Mouse (Mus musculus): Measurements from ENCODE around the gene Nrde2. TPM values are rescaled to one million over a fixed set of nuclear protein-coding genes. Genes with fewer than 3 reads are reported as not detected.

Nrde2 gene
- polyA plus RNA-seq, 1 experiment from 2014 or later = 16.2 TPM

DNA sequence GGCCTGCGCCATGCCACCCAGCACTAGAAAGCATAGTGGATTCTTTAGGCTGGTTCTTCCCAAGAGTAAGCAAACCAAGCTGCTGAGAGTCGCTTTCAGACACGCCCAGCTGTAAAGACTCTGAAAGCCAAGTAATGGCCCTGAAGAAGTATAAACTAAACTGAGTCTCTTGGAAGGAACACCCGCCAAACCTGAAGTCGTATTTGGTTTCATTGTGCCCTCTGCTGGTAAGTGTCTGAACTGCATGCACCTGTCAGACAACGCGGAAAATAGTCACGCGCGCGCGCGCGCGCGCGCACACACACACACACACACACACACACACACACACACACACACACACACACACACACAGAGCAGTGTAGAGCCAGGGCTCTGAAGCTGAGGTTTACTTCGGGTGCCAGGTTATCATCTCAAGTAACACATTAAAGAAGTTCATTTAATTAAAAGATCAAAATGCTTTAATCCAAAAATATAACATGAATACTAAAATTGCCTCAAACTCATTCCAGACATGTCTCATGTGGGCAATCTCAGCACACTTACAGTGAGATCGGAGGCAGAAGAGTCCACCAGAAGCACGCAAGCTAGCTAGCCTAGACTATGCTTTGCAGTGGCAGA is 53.1 kb downstream of the Nrde2 start:
- WGBS = 14% methylated on average over 20 of the region's 20 CpGs
- peak; percentile 77 for DNase-seq (ENCODE audit: low spot score)
- no peaks in the 10 kb centered on the region for H3K9me3 ChIP-seq
- H3K27ac ChIP-seq (replicated peaks) = no peak overlapping the region
- H3K4me3 ChIP-seq = no peak overlapping the region
- H3K36me3 ChIP-seq (replicated peaks) = peaks cover 2% of the 10 kb centered on the region
- H3K27me3 ChIP-seq (replicated peaks; ENCODE audit: low read depth, poor library complexity, severe bottlenecking) = no peaks in the 10 kb centered on the region
- H3K4me1 ChIP-seq = peaks cover 25% of the 10 kb centered on the region

DNA sequence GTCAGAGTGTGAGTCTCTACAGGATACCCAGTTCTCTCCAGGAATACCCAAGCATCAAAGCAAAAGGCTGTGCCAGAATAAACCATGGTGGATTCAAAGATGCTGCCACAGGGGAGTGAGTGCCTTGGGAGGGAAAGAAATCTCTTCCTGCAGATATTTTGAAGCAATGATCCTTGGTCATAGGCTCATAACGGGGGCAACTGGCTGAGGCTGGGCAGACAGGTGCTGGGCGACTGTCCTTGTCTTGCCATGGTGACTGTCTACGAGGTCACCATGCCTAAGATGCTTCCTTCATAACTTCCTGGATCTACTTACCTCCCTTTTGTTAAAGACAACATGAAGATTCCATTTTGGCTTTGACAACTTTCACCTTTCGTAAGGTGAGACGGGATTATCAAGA is 54.9 kb downstream of the Nrde2 start:
- Histone ChIP-seq H3K9me3 (no peaks in the 10 kb centered on the region), H3K4me3 (no peak overlapping the region), H3K27me3 (replicated peaks; ENCODE audit: low read depth, poor library complexity, severe bottlenecking) (no peaks in the 10 kb centered on the region), H3K27ac (replicated peaks) (no peak overlapping the region), H3K4me1 (peaks cover 18% of the 10 kb centered on the region), H3K36me3 (replicated peaks) (no peaks in the 10 kb centered on the region)
- 86% methylated on average over 5 of the region's 5 CpGs for WGBS
- no peak for DNase-seq (ENCODE audit: low spot score)

DNA sequence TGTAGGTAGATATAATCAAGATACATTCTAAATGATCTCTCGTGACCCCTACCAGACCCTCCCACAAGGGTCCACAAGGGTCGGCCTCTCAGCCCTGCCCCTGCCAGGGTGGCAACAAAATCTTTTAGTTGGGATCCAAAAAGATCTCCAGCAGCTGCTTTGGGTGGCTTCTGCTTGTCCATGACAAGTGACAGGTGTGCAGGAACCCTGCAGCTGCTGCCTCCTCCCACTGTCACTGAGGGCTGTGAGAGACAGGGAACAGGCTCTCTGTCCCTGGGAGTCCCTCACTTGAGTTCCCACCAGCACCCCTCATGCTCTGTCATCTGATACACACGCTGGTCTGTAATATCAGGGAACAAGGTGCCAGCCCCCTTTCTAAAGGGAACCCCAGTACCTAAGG is 57.8 kb downstream of the Nrde2 start:
- Histone ChIP-seq H3K9me3 (no peaks in the 10 kb centered on the region), H3K27me3 (replicated peaks; ENCODE audit: low read depth, poor library complexity, severe bottlenecking) (no peaks in the 10 kb centered on the region), H3K36me3 (replicated peaks) (no peaks in the 10 kb centered on the region), H3K4me3 (no peak overlapping the region), H3K4me1 (peaks cover 6% of the 10 kb centered on the region; the same call in 1 of the 2 replicates), H3K27ac (replicated peaks) (no peak overlapping the region)
- DNase-seq (ENCODE audit: low spot score) = no peak
- 81% methylated on average over 3 of the region's 3 CpGs for WGBS

DNA sequence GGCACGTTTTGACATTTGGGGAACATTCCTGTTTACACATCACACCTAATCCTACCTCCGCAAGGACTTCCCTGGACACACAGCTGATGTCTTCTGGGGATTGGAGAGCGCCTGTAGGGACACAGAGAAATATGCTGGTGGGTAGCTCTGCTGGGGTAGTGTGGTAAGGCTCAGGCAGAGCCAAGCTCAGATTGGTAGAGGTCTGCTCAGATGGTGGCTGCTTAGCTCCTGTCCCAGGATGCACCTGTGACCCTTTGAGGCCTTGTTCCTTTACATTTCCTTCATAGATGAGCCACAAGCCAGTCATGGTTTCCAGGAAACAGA is 58.8 kb downstream of the Nrde2 start:
- 63% methylated on average over 3 of the region's 3 CpGs for WGBS
- no peak overlapping the region for H3K27ac ChIP-seq (replicated peaks)
- H3K36me3 ChIP-seq (replicated peaks) = no peaks in the 10 kb centered on the region
- no peaks in the 10 kb centered on the region for H3K9me3 ChIP-seq
- no peaks in the 10 kb centered on the region for H3K27me3 ChIP-seq (replicated peaks; ENCODE audit: low read depth, poor library complexity, severe bottlenecking)
- 0 out of 2 replicates have a peak, but pooled peaks cover 3% of the 10 kb centered on the region for H3K4me1 ChIP-seq
- no peak overlapping the region for H3K4me3 ChIP-seq
- DNase-seq (ENCODE audit: low spot score) = no peak

DNA sequence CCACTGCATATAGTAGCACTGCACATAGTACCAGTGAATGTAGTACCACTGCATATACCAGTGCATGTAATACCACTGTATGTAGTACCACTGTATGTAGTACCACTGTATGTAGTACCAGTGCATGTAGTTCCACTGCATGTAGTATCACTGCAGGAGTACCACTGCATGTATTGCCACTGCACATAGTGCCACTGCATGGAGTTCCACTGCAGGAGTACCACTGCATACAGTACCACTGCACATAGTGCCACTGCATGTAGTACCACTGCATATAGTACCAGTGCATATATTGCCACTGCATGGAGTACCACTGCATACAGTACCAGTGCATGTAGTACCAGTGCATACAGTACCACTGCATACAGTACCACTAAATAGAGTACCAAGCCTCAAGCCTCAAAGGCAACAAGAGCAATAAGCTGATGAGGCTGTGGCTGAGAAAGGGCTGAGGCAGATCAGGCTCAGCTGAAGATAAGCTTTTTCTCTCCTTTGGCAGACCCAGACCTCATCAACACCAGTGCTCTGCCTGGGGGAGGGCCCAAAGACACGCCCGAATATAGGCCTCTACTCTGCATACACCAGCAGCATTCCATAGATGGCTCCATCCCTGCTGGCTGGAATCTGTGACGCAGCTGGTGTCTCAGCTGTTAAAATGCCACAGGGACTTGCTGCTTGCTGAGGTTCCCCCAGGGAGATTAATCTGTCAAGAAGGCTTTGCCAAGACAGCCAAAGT is 59.3 kb downstream of the Nrde2 start:
- WGBS = 60% methylated on average over 3 of the region's 3 CpGs
- Histone ChIP-seq H3K27ac (replicated peaks) (no peak overlapping the region), H3K4me1 (0 out of 2 replicates have a peak, but pooled peaks cover 3% of the 10 kb centered on the region), H3K36me3 (replicated peaks) (no peaks in the 10 kb centered on the region), H3K27me3 (replicated peaks; ENCODE audit: low read depth, poor library complexity, severe bottlenecking) (no peaks in the 10 kb centered on the region), H3K4me3 (no peak overlapping the region), H3K9me3 (no peaks in the 10 kb centered on the region)
- DNase-seq (ENCODE audit: low spot score) = no peak

DNA sequence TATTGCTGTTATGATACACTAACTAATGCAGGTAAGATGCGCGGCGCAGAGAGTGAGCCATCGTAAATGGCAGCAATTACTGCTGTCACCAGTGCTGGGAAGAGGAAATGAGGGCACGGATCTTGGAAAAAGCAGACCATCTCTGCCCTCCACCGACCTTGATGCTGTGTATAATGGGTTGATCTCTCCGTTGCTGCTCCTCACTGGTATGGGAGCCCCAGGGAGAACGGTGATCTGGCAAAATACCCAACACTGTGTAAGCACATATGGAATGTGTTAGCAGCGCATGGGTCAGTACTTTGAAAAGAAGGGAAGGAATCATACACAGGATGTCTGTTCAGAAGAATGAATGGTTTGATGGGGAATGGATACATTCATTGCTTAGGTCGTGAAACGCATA is 66.4 kb downstream of the Nrde2 start:
- Histone ChIP-seq H3K27ac (replicated peaks) (no peak overlapping the region), H3K4me3 (no peak overlapping the region), H3K9me3 (no peaks in the 10 kb centered on the region), H3K27me3 (replicated peaks; ENCODE audit: low read depth, poor library complexity, severe bottlenecking) (no peaks in the 10 kb centered on the region), H3K36me3 (replicated peaks) (no peaks in the 10 kb centered on the region), H3K4me1 (peaks cover 11% of the 10 kb centered on the region)
- 52% methylated on average over 11 of the region's 11 CpGs for WGBS
- DNase-seq (ENCODE audit: low spot score) = peak; percentile 30

DNA sequence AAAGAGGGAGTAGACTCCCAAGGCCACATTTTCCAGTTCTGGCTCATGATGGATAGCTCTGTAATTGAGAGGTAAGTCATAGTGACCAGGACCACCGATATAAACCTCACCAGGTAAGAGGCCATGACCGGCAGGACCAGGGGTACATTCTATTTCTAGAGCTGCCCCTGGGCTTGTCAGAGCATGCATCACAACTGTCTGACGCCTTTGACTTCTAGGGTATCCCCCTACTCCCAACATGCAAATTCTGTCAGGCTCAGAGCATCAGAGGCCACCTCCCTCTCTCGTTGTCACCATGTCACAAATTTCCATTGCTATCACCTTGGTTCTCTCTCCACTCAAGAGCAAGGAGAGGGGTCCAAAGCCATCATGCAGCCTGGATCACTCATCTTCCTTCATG is 68.7 kb downstream of the Nrde2 start:
- 88% methylated on average over 4 of the region's 4 CpGs for WGBS
- no peak for DNase-seq (ENCODE audit: low spot score)
- H3K36me3 ChIP-seq (replicated peaks) = no peaks in the 10 kb centered on the region
- H3K27ac ChIP-seq (replicated peaks) = no peak overlapping the region
- H3K9me3 ChIP-seq = no peaks in the 10 kb centered on the region
- peaks cover 11% of the 10 kb centered on the region for H3K4me1 ChIP-seq
- H3K27me3 ChIP-seq (replicated peaks; ENCODE audit: low read depth, poor library complexity, severe bottlenecking) = no peaks in the 10 kb centered on the region
- no peak overlapping the region for H3K4me3 ChIP-seq

DNA sequence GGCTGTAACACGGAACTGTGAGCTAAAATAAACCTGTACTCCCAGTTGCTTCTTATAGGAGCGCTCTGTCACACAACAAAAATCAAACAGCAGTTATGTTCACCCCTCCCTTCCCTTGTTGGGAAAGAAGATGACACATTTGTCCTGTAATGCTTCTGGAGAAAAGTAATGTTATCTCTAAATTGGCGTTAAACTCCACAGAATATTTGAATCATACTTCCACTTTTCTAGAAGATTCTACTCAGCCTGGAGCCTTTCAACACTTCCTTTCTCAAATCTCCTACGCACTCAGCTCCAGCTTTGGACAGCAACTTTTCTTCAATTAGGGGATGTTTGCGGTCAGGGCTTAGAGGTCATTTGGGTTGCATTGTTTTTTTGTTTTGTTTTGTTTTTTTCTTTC is 70.2 kb downstream of the Nrde2 start:
- H3K9me3 ChIP-seq = no peaks in the 10 kb centered on the region
- H3K27me3 ChIP-seq (replicated peaks; ENCODE audit: low read depth, poor library complexity, severe bottlenecking) = no peaks in the 10 kb centered on the region
- DNase-seq (ENCODE audit: low spot score) = no peak
- peaks cover 17% of the 10 kb centered on the region for H3K4me1 ChIP-seq
- H3K36me3 ChIP-seq (replicated peaks) = no peaks in the 10 kb centered on the region
- 87% methylated on average over 5 of the region's 5 CpGs for WGBS
- H3K4me3 ChIP-seq = no peak overlapping the region
- no peak overlapping the region for H3K27ac ChIP-seq (replicated peaks)

DNA sequence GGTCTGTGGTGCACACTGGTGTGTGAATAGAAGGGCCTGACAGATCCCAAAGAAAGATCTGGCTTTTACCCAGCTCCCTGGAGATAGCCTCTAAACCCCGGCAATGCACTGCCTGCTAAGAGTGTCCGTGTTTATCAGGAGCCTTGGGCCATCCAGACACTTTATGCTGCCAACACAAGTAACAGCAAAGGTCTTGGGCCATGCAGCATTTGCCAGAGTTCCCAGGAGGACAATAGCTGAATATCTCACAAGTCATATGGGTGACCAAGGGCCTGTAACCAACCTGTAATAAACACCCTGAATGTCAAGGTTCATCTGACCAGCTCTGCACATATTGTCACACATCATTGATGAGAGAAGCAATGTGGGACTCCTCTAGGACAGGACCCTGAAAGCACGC is 71.4 kb downstream of the Nrde2 start:
- Histone ChIP-seq H3K4me3 (no peak overlapping the region), H3K27ac (replicated peaks) (no peak overlapping the region), H3K36me3 (replicated peaks) (no peaks in the 10 kb centered on the region), H3K27me3 (replicated peaks; ENCODE audit: low read depth, poor library complexity, severe bottlenecking) (no peaks in the 10 kb centered on the region), H3K4me1 (peaks cover 20% of the 10 kb centered on the region), H3K9me3 (no peaks in the 10 kb centered on the region)
- no peak for DNase-seq (ENCODE audit: low spot score)
- 89% methylated on average over 3 of the region's 3 CpGs for WGBS

DNA sequence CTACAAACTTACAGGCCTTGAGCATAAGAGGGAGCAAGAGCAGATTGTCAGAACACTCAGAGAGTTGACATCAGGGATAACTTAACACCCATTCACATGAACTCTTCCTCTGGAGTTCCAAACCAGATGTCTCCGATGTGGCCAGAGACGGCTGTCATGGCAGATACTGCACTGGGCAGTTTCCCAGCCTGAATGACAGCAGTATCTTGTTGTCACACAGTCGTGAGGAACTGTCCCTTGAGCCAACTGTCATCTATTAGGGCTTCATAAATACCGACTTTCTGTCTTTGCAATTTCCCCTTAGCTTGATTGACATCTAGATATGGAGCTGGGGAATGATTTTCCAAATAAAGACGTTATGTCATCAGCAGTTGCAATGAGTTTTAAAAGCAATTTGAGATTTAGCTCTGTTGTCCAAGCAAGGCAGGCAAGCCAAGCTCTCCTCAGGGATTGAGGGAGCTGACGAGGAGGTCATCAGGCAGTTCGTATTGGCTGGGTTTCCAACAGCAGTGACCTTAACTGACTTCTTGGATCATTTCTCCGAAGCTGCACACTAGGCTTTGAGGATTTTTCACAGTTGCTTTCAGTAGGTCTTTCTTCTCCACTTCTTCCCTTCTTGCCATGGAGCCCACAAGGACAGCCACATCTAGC is 79.7 kb downstream of the Nrde2 start:
- Histone ChIP-seq H3K27me3 (replicated peaks; ENCODE audit: low read depth, poor library complexity, severe bottlenecking) (no peaks in the 10 kb centered on the region), H3K4me3 (no peak overlapping the region), H3K27ac (replicated peaks) (no peak overlapping the region), H3K9me3 (no peaks in the 10 kb centered on the region), H3K36me3 (replicated peaks) (no peaks in the 10 kb centered on the region), H3K4me1 (peaks cover 14% of the 10 kb centered on the region)
- whole genome bisulfite sequencing = 81% methylated on average over 8 of the region's 8 CpGs
- no peak for DNase-seq (ENCODE audit: low spot score)

DNA sequence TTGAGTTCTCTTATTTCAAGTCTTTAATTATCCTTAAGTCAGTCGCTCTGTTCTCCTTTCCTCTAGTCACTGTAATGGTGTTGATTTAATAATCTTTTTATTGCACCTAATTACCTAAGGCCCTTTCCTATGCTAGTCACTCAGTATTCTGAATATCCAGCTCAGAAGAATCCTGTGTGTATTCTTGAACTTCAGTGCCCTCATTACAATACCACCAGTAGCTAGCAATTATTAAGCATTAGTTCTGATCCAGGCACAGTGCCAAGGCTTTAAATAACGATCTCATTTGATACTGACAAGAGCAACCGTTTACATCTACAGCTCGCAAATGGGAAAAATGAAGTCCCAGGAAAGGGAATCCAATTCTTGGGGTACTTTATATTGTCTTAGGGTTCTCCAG is 83.7 kb downstream of the Nrde2 start:
- Histone ChIP-seq H3K27me3 (replicated peaks; ENCODE audit: low read depth, poor library complexity, severe bottlenecking) (no peaks in the 10 kb centered on the region), H3K4me3 (no peak overlapping the region), H3K36me3 (replicated peaks) (no peaks in the 10 kb centered on the region), H3K27ac (replicated peaks) (no peak overlapping the region), H3K4me1 (peaks cover 9% of the 10 kb centered on the region), H3K9me3 (no peaks in the 10 kb centered on the region)
- DNase-seq (ENCODE audit: low spot score) = no peak
- 91% methylated on average over 4 of the region's 4 CpGs for WGBS
